Mouse (Mus musculus) right cerebral cortex, adult 18-20 months (tissue): ENCODE results near the gene Rin1.
"Not testable (repeated sequence)": the region's sequence is repeated elsewhere in the genome, so short reads cannot be mapped to it uniquely, and the experiment has no call there.

Experiments
- DNase-seq: peaks from one replicate; pipeline ENCODE4 v3.0.0; 2022; ENCODE audit warnings: mixed read lengths

The Rin1 gene

GRCm38 (mm10) chr19:5050047-5050905 lies at the start of gene Rin1:
Gene Rin1 (plus strand): TSS chr19:5050481.
- DNase-seq = peak; percentile 91

GRCm38 (mm10) chr19:5001666-5002406 lies 48.4 kb upstream of the Rin1 start:
- DNase-seq = peak; percentile 98

DNA sequence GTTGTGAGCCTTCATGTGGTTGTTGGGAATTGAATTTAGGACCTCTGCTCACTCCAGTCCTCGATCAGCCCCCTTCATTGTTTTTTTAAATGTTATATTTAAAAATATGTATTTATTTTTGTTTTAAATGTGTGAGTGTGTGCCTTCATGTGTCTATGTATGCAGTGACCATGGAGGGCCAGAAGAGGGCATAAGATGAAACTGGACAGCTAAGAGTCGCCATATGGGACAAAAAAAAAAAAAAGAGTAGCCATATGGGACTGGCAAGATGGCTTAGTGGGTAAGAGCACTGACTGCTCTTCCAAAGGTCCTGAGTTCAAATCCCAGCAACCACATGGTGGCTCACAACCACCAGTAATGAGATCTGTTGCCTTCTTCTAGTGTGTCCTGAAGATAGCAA lies 46.6 kb upstream of the Rin1 start:
- DNase-seq = not testable (repeated sequence)

GRCm38 (mm10) chr19:5004925-5005324 lies 45.4 kb upstream of the Rin1 start:
- DNase-seq = no peak

GRCm38 (mm10) chr19:5013138-5013537 lies 37.1 kb upstream of the Rin1 start:
- no peak for DNase-seq

- no peak for DNase-seq
These were observed 35.3 kb upstream of the Rin1 start for GRCm38 (mm10) chr19:5014961-5015398.

DNA sequence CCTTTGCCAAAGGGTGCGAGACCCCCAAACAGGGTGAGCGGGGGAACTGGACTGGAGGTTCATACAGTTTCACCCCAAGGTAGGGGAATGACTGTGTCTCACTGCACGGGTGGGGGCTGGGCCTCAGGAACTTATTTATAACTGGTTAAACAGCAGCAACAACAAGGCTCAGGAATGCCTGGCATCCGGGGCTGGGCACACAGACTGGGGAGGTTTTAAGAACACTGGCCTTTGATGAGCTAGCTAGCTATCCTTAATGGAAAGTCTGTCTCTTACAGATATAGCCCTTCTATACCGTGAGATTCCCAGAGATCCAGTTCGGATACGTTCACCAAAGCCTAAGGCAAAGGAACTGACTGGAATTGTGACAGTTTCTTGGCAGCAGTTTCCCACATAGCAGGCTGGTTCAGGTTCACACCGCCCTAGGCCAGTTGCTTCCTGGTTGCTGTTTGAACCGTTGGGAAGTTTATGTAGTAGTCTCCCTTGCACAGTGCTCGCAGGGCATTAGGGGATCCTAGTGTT lies 34.0 kb upstream of the Rin1 start:
- DNase-seq = no peak

GRCm38 (mm10) chr19:5016782-5017181 lies 33.5 kb upstream of the Rin1 start:
- DNase-seq = peak; percentile 49

DNA sequence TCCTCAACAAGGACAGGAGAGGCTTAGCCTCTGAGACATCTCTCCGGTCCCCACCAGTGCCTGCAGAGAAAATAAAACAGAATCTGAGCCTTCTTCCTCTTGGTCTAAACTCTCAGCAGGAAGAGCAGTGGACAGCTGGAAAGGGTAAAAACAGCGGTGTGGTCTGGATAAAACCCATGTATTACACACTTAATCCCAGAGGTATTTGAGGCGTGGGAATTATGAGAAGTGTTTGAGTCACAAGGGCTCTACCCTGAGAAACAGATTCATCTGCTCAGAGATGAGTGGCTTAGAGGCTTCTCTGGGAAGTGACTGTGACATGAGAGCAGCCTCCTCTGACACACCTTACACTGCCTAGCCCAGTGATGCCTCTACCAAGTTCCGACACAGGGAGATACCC lies 32.7 kb upstream of the Rin1 start:
- DNase-seq = no peak

- DNase-seq = no peak
These were observed 32.1 kb upstream of the Rin1 start for GRCm38 (mm10) chr19:5018191-5018590.

- no peak for DNase-seq
These were observed 28.9 kb upstream of the Rin1 start for GRCm38 (mm10) chr19:5021416-5021815.

GRCm38 (mm10) chr19:5023621-5024479 lies 26.4 kb upstream of the Rin1 start, which contains the start of gene Slc29a2:
Gene Slc29a2 (plus strand): TSS chr19:5023860.
- DNase-seq = peak; percentile 92

DNA sequence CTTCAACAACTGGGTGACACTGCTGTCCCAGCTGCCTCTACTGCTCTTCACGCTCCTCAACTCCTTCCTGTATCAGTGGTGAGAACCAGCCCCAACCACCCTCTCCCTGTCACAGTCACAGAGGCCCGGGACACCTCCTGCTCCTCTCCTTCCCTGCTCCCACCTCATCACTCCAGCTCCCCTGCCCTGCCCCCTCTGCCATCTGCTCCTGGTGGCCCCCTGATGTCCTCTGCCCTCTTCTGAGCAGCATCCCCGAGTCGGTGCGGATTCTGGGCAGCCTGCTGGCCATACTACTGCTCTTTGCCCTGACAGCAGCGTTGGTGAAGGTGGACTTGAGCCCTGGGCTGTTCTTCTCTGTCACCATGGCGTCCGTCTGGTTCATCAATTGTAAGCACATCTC lies 24.2 kb upstream of the Rin1 start:
- no peak for DNase-seq

DNA sequence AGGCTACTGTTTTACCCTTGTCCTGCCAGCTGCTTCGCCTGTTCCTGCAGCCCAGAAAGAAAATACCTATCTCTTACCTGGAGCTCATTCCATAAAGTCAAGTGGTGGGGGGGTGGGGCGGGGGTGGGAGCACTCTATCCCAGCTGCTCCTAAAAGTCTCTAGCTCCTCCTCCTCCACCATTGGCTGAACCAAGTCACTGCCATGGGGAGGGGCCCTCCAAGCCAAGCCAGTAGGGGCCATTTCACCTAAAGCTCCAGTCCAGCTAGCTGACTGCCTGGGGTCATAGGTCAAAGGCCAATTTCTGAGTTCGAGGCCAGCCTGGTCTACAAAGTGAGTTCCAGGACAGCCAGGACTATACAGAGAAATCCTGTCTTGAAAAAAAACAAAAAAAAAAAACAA lies 17.6 kb upstream of the Rin1 start:
- no peak for DNase-seq

DNA sequence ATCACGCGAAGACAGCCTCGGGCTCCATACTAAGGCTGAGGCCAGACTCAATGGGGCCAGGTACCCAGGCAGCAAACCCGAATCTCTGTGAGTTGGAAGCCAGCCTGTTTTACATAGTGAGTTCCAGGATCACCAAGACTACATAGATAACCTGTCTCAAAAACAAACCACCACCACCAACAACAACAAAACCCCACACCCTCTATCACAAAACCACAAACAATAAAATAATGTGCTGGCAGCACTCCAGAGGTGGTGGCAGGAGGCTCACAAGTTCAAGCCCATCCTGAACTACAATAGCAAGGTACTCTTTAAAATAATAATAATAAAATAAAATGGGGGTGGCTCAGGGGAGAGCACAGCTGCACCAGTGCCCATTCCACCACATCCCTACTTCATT lies 13.7 kb upstream of the Rin1 start:
- DNase-seq = no peak

GRCm38 (mm10) chr19:5037678-5038571 lies 12.4 kb upstream of the Rin1 start:
- DNase-seq = peak; percentile 89

DNA sequence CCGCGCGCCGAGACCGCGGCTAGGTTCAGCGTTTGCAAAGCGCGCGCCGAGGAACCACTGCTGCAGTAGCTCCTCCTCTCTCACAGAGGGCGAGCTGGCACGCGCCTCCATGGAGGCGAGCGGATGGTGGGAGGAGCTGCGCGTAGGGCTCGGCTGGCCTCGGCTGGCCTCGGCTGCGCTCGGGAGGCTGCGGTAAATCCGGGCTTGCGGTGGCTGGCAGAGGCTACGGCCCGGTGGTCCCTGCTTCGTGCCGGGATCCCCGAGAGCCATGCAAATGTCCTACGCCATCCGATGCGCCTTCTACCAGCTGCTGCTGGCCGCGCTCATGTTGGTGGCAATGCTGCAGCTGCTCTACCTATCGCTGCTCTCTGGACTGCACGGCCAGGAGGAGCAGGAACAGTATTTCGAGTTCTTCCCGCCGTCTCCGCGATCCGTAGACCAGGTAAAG lies 11.5 kb upstream of the Rin1 start, which contains the start of the genes B4gat1 and AC124502.3:
TSS of gene B4gat1 (plus strand) at position 118 of the 448 bp plus-strand sequence.
TSS of gene AC124502.3 (plus strand) at position 183 of the 448 bp plus-strand sequence.
- DNase-seq = peak; percentile 94

- DNase-seq = no peak
These were observed 10.8 kb upstream of the Rin1 start for GRCm38 (mm10) chr19:5039301-5040114.

- peak; percentile 95 for DNase-seq
These were observed 9.3 kb upstream of the Rin1 start, which contains the start of gene Brms1 for GRCm38 (mm10) chr19:5040862-5041523. Gene Brms1 (plus strand): TSS chr19:5041354.

- no peak for DNase-seq
These were observed 8.7 kb upstream of the Rin1 start for GRCm38 (mm10) chr19:5041588-5041987.
